Mouse (Mus musculus) cerebellum, adult 2 months (tissue): ENCODE measurements around the gene Plpp3. TPM values are rescaled to one million over a fixed set of nuclear protein-coding genes. Genes with fewer than 3 reads are reported as not detected.

ENCODE experiments used
- DNase-seq, 2 experiments: peaks; one replicate each; pipeline ENCODE4 v3.0.0; 2021
- H3K27ac ChIP-seq: fragments of 200-500 bp; 2 replicates; pipeline ENCODE4 v1.5.1; 2012; ENCODE audit warnings: low read length, control low read depth, inconsistent platforms; ENCODE audit not compliant: insufficient read depth
- H3K27me3 ChIP-seq: fragments of 200-500 bp; 2 replicates; pipeline ENCODE4 v1.6.1; 2012; ENCODE audit warnings: inconsistent platforms, mild to moderate bottlenecking, low read length, moderate library complexity; ENCODE audit not compliant: control insufficient read depth, insufficient read depth
- H3K4me1 ChIP-seq: fragments of 200-500 bp; 2 replicates; pipeline ENCODE4 v1.6.1; 2011; ENCODE audit warnings: low read length; ENCODE audit not compliant: control insufficient read depth, insufficient read depth
- H3K4me3 ChIP-seq: fragments of 200-500 bp; replicated peaks from 2 replicates; pipeline ENCODE3; 2011; ENCODE audit warnings: mild to moderate bottlenecking, low read depth, low read length, control low read depth; ENCODE audit not compliant: insufficient read depth
- CTCF ChIP-seq: fragments of 200-500 bp; IDR thresholded peaks from 2 replicates; pipeline ENCODE4 v1.5.1; 2011; ENCODE audit warnings: low read depth, mild to moderate bottlenecking, control low read depth, low read length, moderate library complexity, borderline replicate concordance; ENCODE audit not compliant: insufficient read depth
- POLR2A ChIP-seq: fragments of 200-500 bp; IDR thresholded peaks from 2 replicates; pipeline ENCODE4 v1.6.1; 2011; ENCODE audit warnings: low read length, control low read depth, borderline replicate concordance; ENCODE audit not compliant: insufficient read depth
- WGBS: fragments of 180-500 bp; shearing (Covaris S2); methylation state at CpG from one replicate; pipeline ENCODE4 v1.1.7; 2018; 5-methylcytosine and 5-hydroxymethylcytosine counted together
- polyA plus RNA-seq: library from polyadenylated mRNA; depleted of rRNA; stranded (reverse); fragments of >200 nt; gene quantifications from 2 replicates; pipeline ENCODE4 v1.2.3, GENCODE M21; 2012

The Plpp3 gene
- polyA plus RNA-seq, 1 experiment, result 158 TPM

DNA sequence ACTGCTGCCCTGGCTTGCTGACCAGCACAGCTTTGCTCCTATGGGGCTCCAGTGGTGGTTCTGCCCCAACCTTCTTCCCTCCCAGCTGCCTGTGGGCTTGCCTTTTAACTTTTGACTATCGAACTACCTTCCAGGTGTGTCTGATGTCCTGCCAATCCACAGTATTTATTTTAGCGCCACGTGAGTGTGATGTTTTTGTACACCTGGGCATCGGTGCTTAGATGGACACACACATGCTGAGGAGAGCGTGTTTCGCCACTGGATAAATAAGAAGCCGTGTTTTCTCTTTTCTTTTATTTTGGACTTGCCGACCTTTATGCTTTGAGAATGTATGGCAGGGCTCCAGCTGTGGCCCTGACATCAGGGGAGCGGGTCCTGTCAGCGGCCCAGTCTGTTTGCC lies 29.5 kb downstream of the Plpp3 start:
- no peak for TF ChIP-seq CTCF
- TF ChIP-seq POLR2A, result no peak
- no peak for DNase-seq
- H3K4me3 ChIP-seq, result no peak overlapping the region
- H3K27ac ChIP-seq, result no peak overlapping the region
- 87% methylated on average over 10 of the region's 10 CpGs for WGBS
- H3K4me1 ChIP-seq, result no peaks in the 10 kb centered on the region
- H3K27me3 ChIP-seq, result no peaks in the 10 kb centered on the region; the same call in 1 of the 2 replicates

GRCm38 (mm10) chr4:105187873-105188272 lies 30.7 kb downstream of the Plpp3 start:
- Histone ChIP-seq H3K27ac (no peak overlapping the region), H3K4me3 (no peak overlapping the region), H3K27me3 (no peaks in the 10 kb centered on the region), H3K4me1 (no peaks in the 10 kb centered on the region)
- 91% methylated on average over 7 of the region's 7 CpGs for WGBS
- no peak for TF ChIP-seq POLR2A
- no peak for TF ChIP-seq CTCF
- no peak for DNase-seq

DNA sequence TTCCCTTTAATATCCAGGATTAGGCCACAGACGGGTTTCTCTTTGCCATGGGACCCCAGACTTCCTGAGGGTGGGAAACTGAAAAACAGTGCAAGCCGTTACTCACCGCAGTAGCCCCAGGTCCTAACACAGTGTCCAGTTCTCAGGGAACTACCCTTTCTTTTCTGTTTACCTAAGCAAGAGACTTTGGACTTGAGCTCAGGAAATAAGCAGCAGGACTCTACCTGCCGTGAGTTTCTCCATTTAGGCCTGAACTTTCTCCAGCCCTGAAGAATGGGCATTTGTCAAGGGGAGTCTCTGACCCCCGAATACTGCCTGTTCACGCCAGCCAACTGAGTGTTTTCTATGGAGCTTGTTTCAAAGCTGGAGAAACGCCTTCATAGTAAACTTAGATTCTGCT lies 31.7 kb downstream of the Plpp3 start:
- H3K4me1 ChIP-seq, result no peaks in the 10 kb centered on the region
- WGBS, result 84% methylated on average over 7 of the region's 7 CpGs
- TF ChIP-seq POLR2A (no peak), CTCF (no peak)
- no peak for DNase-seq
- no peaks in the 10 kb centered on the region for H3K27me3 ChIP-seq
- no peak overlapping the region for H3K4me3 ChIP-seq
- H3K27ac ChIP-seq, result no peak overlapping the region

DNA sequence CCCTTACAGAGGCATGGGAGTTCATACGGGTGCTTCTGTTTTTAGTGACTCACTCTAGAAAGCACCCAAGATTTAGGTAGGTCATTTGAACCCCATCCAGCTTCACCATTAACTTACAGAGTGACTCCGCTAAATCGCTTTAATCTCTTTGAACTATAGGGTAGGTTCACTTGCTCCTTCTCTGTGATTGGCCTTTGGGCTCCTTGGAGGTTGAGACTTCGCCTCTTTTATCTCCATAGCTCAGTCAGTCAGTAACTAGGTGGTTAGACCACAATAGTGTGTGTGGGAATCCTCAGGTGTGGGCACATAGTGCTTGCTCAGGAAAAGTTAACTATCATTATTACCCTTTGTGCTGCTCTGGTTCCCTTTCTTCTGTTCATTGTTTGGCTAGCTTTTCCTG lies 33.7 kb downstream of the Plpp3 start:
- 80% methylated on average over 4 of the region's 4 CpGs for WGBS
- no peak for DNase-seq
- Histone ChIP-seq H3K27me3 (no peaks in the 10 kb centered on the region), H3K4me1 (no peaks in the 10 kb centered on the region), H3K27ac (no peak overlapping the region), H3K4me3 (no peak overlapping the region)
- TF ChIP-seq POLR2A, result no peak
- TF ChIP-seq CTCF, result no peak

- Histone ChIP-seq H3K27ac (no peak overlapping the region; the same call in 1 of the 2 replicates), H3K4me1 (no peaks in the 10 kb centered on the region)
- TF ChIP-seq CTCF, result no peak
- no peak for TF ChIP-seq POLR2A
Measured at GRCm38 (mm10) chr4:105191550-105191949, 34.4 kb downstream of the Plpp3 start.

GRCm38 (mm10) chr4:105192665-105193064 lies 35.5 kb downstream of the Plpp3 start:
- TF ChIP-seq CTCF, result no peak
- no peak for TF ChIP-seq POLR2A
- Histone ChIP-seq H3K27me3 (no peaks in the 10 kb centered on the region), H3K4me1 (no peaks in the 10 kb centered on the region), H3K27ac (no peak overlapping the region), H3K4me3 (no peak overlapping the region)
- 51% methylated on average over 5 of the region's 5 CpGs for WGBS
- DNase-seq, result no peak

More at GRCm38 (mm10) chr4:105191550-105191949, 34.4 kb downstream of the Plpp3 start:
- 62% methylated on average over 5 of the region's 5 CpGs for WGBS
- H3K27me3 ChIP-seq, result no peaks in the 10 kb centered on the region
- no peak overlapping the region for H3K4me3 ChIP-seq
- no peak for DNase-seq

GRCm38 (mm10) chr4:105195256-105195655 lies 38.1 kb downstream of the Plpp3 start:
- no peaks in the 10 kb centered on the region for H3K4me1 ChIP-seq
- H3K27ac ChIP-seq, result no peak overlapping the region
- DNase-seq, result no peak
- H3K27me3 ChIP-seq, result no peaks in the 10 kb centered on the region; the same call in 1 of the 2 replicates
- no peak for TF ChIP-seq POLR2A
- WGBS, result 85% methylated on average over 9 of the region's 9 CpGs
- no peak overlapping the region for H3K4me3 ChIP-seq

DNA sequence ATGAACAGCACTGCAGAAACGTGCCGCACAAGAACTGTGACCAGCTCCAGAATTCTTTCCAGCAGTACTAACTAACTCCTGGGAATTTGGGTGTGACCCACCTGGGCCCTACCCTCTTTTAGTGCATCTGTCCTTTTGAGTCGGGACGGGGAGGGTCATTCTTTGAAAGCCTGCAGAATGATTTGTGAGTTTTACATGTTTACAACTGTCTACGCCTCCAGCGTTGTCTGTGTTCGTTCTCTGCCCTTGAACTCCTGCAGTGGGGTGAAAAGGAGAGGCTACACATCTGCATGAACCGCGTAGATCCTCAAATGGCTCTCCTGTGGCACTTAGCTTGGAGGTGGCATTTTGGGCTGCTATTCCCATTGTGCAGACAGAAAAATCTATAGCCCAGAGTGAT lies 39.0 kb downstream of the Plpp3 start:
- H3K4me1 ChIP-seq, result no peaks in the 10 kb centered on the region
- no peak for DNase-seq
- no peak overlapping the region for H3K4me3 ChIP-seq
- H3K27me3 ChIP-seq, result no peaks in the 10 kb centered on the region; the same call in 1 of the 2 replicates
- 92% methylated on average over 9 of the region's 9 CpGs for WGBS
- no peak for TF ChIP-seq CTCF
- TF ChIP-seq POLR2A, result no peak
- H3K27ac ChIP-seq, result no peak overlapping the region
